Mouse (Mus musculus): ENCODE results near the gene Gpc6.

GRCm38 (mm10) chr14:117410511-117410910 lies 485.4 kb downstream of the Gpc6 start:
- no peak for TF ChIP-seq MEF2A (IDR thresholded peaks at IDR 0.05; ENCODE audit: extremely low read depth, insufficient replicate concordance, low read depth, low read length, poor library complexity, severe bottlenecking)
- no peak for TF ChIP-seq CTCF (IDR thresholded peaks at IDR 0.05 in 2 of 3, conservative IDR thresholded peaks at IDR 0.05 in 1 of 3; ENCODE audit: control insufficient read depth in 1 of 3, insufficient read depth in 1 of 3, low read depth in 2 of 3, low read length in 3 of 3, poor library complexity in 1 of 3, severe bottlenecking in 1 of 3)
- no peak for TF ChIP-seq EP300 (IDR thresholded peaks at IDR 0.05; ENCODE audit: low read depth in 1 of 2, low read length in 2 of 2)
- no peak for TF ChIP-seq NRF1 (IDR thresholded peaks at IDR 0.05; ENCODE audit: insufficient read depth, low read depth, low read length, poor library complexity, severe bottlenecking)
- TF ChIP-seq KAT2A (conservative IDR thresholded peaks at IDR 0.05; ENCODE audit: low read depth, low read length): no peak
